Mouse (Mus musculus) thymus, adult 2 months (tissue): ENCODE measurements at regions not wholly inside any gene's neighbourhood (a gene's known extent, or its start where the extent isn't known, plus 50 kb on each side); places are given as distances from the start of the nearest gene placed in this dataset.

Experiments
- CTCF ChIP-seq: fragments of 200-500 bp; IDR thresholded peaks from 2 replicates; pipeline ENCODE4 v1.5.1; 2012; ENCODE audit warnings: mild to moderate bottlenecking, control low read depth, low read length, moderate library complexity, borderline replicate concordance; ENCODE audit not compliant: control insufficient read depth, poor library complexity, insufficient read depth; ENCODE audit errors: extremely low read depth
- POLR2A ChIP-seq: fragments of 200-500 bp; IDR thresholded peaks from 2 replicates; pipeline ENCODE4 v1.6.1; 2012; ENCODE audit warnings: mild to moderate bottlenecking, low read length, control low read depth, moderate library complexity; ENCODE audit not compliant: control insufficient read depth, poor library complexity, insufficient read depth; ENCODE audit errors: extremely low read depth

DNA sequence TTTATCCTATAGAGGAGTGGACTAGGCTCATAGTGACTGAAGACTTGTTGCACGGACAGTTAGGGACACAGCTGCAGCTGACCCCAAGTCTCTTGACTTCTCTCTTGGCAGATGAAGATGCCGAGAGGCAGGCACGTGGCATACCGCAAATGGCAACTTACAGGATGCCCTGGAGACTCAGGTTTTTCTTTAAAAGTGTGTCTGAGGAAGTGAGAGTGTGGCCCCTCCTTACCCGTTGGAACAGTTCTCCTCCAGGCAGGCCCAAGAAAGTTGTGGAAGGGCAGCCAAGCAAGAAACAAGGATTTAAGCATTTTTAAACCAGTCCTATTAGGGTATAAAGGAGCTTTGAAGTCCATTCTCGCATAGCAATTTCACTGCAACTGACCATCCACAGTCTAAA is 180.5 kb downstream of the Bcl11a start:
- TF ChIP-seq CTCF: no peak
- TF ChIP-seq POLR2A: no peak
